Mouse (Mus musculus): ENCODE measurements around the gene Atp9a.

The Atp9a gene

GRCm38 (mm10) chr2:168644855-168645254 lies 97.4 kb downstream of the Atp9a start:
- DNase-seq (ENCODE audit: extremely low read depth, insufficient read length, low spot score): no peak

GRCm38 (mm10) chr2:168643524-168644177 lies 98.6 kb downstream of the Atp9a start:
- DNase-seq (ENCODE audit: extremely low read depth, insufficient read length, low spot score): no peak

GRCm38 (mm10) chr2:168642187-168642586 lies 100.0 kb downstream of the Atp9a start:
- no peak for DNase-seq (ENCODE audit: extremely low read depth, insufficient read length, low spot score)

- DNase-seq (ENCODE audit: extremely low read depth, insufficient read length, low spot score): no peak
Observed at GRCm38 (mm10) chr2:168640460-168640859, 101.7 kb downstream of the Atp9a start.

GRCm38 (mm10) chr2:168634881-168635280 lies 107.3 kb downstream of the Atp9a start:
- no peak for DNase-seq (ENCODE audit: extremely low read depth, insufficient read length, low spot score)

- no peak for DNase-seq (ENCODE audit: extremely low read depth, insufficient read length, low spot score)
Observed at GRCm38 (mm10) chr2:168633301-168633816, 108.8 kb downstream of the Atp9a start.

GRCm38 (mm10) chr2:168632543-168632942 lies 109.7 kb downstream of the Atp9a start:
- no peak for DNase-seq (ENCODE audit: extremely low read depth, insufficient read length, low spot score)

- peak; percentile 59 for DNase-seq (ENCODE audit: extremely low read depth, insufficient read length, low spot score)
Observed at GRCm38 (mm10) chr2:168628787-168629186, 113.4 kb downstream of the Atp9a start.

GRCm38 (mm10) chr2:168627829-168628770 lies 114.1 kb downstream of the Atp9a start:
- peak; percentile 82 for DNase-seq (ENCODE audit: extremely low read depth, insufficient read length, low spot score)

GRCm38 (mm10) chr2:168626385-168626784 lies 115.8 kb downstream of the Atp9a start:
- no peak for DNase-seq (ENCODE audit: extremely low read depth, insufficient read length, low spot score)

GRCm38 (mm10) chr2:168625091-168625490 lies 117.1 kb downstream of the Atp9a start:
- no peak for DNase-seq (ENCODE audit: extremely low read depth, insufficient read length, low spot score)

- DNase-seq (ENCODE audit: extremely low read depth, insufficient read length, low spot score): peak; percentile 64
Observed at GRCm38 (mm10) chr2:168621111-168621802, 121.0 kb downstream of the Atp9a start.

GRCm38 (mm10) chr2:168618205-168618717 lies 123.9 kb downstream of the Atp9a start:
- DNase-seq (ENCODE audit: extremely low read depth, insufficient read length, low spot score): no peak

- peak; percentile 54 for DNase-seq (ENCODE audit: extremely low read depth, insufficient read length, low spot score)
Observed at GRCm38 (mm10) chr2:168615160-168615559, 127.0 kb downstream of the Atp9a start.

- no peak for DNase-seq (ENCODE audit: extremely low read depth, insufficient read length, low spot score)
Observed at GRCm38 (mm10) chr2:168614170-168614872, 127.9 kb downstream of the Atp9a start.

- DNase-seq (ENCODE audit: extremely low read depth, insufficient read length, low spot score): no peak
Observed at GRCm38 (mm10) chr2:168613092-168613880, 128.9 kb downstream of the Atp9a start.

GRCm38 (mm10) chr2:168610941-168611340 lies 131.3 kb downstream of the Atp9a start:
- DNase-seq (ENCODE audit: extremely low read depth, insufficient read length, low spot score): peak; percentile 45

GRCm38 (mm10) chr2:168609653-168610248 lies 132.5 kb downstream of the Atp9a start:
- DNase-seq (ENCODE audit: extremely low read depth, insufficient read length, low spot score): no peak

- no peak for DNase-seq (ENCODE audit: extremely low read depth, insufficient read length, low spot score)
Observed at GRCm38 (mm10) chr2:168608125-168608564, 134.1 kb downstream of the Atp9a start.
